Mouse (Mus musculus): Measurements from ENCODE around the gene Grm1. TPM values are rescaled to one million over a fixed set of nuclear protein-coding genes. Genes with fewer than 3 reads are reported as not detected.
A peak's percentile ranks its signal among the peaks of the same experiment; 100 is the strongest.

Grm1 gene
- 0.09 and 0.12 TPM in 2 replicates for polyA plus RNA-seq (2016; fragmentation: Nextera tagmentation; extraction: Ambion mirVana)

GRCm38 (mm10) chr10:11081611-11082398 is at the start of gene Grm1:
Gene Grm1 (minus strand): TSS chr10:11082356.
- 3% methylated on average over 26 of the region's 32 CpGs for WGBS
- H3K4me3 ChIP-seq: no peak within 1 kb of the TSS
- 0 out of 2 replicates have a peak, but pooled peaks have one; percentile 15 for ATAC-seq (ENCODE audit: insufficient number of reproducible peaks, low FRiP score)

GRCm38 (mm10) chr10:11121781-11122180 is 39.6 kb upstream of the Grm1 start:
- Histone ChIP-seq H3K4me1 (replicated peaks) (no peaks in the 10 kb centered on the region), H3K4me2 (no peak overlapping the region), H3K9ac (no peak overlapping the region), H3K27me3 (replicated peaks) (no peaks in the 10 kb centered on the region), H3K4me3 (no peak overlapping the region), H3K36me3 (no peaks in the 10 kb centered on the region), H3K9me3 (replicated peaks) (no peaks in the 10 kb centered on the region), H3K27ac (ENCODE audit: poor library complexity, severe bottlenecking) (no peak overlapping the region)
- WGBS: 81% methylated on average over 2 of the region's 2 CpGs
- ATAC-seq (ENCODE audit: insufficient number of reproducible peaks, low FRiP score): no peak

More at GRCm38 (mm10) chr10:11081611-11082398, at the start of gene Grm1:
- Histone ChIP-seq H3K4me1 (replicated peaks) (no peaks in the 10 kb centered on the region), H3K9ac (no peak within 1 kb of the TSS), H3K27me3 (replicated peaks) (peaks cover 42% of the 10 kb centered on the region), H3K36me3 (no peaks in the 10 kb centered on the region), H3K9me3 (replicated peaks) (no peaks in the 10 kb centered on the region), H3K27ac (ENCODE audit: poor library complexity, severe bottlenecking) (no peak within 1 kb of the TSS), H3K4me2 (peak within 1 kb of the TSS; percentile 53)

- Histone ChIP-seq H3K27me3 (replicated peaks) (no peaks in the 10 kb centered on the region), H3K4me1 (replicated peaks) (no peaks in the 10 kb centered on the region), H3K27ac (ENCODE audit: poor library complexity, severe bottlenecking) (no peak overlapping the region), H3K4me3 (no peak overlapping the region), H3K9me3 (replicated peaks) (no peaks in the 10 kb centered on the region), H3K9ac (no peak overlapping the region), H3K36me3 (no peaks in the 10 kb centered on the region), H3K4me2 (no peak overlapping the region)
- ATAC-seq (ENCODE audit: insufficient number of reproducible peaks, low FRiP score): no peak
- WGBS: 76% methylated on average over 4 of the region's 4 CpGs
Measured at GRCm38 (mm10) chr10:11098475-11099044, 16.4 kb upstream of the Grm1 start.

DNA sequence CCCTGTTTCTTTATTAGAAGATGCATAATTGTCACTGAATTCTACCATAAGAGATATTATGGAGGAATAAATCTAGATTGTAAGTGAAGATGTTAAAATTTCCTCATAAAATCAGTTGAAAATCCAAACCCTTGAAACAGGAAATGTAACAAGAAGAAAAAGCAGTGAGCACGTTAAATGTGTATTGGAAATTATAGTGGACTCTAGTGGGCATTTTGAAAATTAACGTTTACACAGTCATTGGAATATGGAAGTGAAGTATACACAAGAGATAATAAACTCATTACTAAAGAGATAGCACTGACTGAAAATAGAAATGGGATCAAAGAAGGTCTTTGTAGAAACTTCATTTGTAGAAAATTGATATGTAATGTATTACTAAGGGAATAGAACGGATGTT is 4.2 kb upstream of the Grm1 start:
- no peaks in the 10 kb centered on the region for H3K36me3 ChIP-seq
- no peak overlapping the region for H3K4me2 ChIP-seq
- H3K9ac ChIP-seq: no peak overlapping the region
- no peaks in the 10 kb centered on the region for H3K9me3 ChIP-seq (replicated peaks)
- no peak for ATAC-seq (ENCODE audit: insufficient number of reproducible peaks, low FRiP score)
- H3K4me1 ChIP-seq (replicated peaks): no peaks in the 10 kb centered on the region
- WGBS: 73% methylated on average over 3 of the region's 3 CpGs
- H3K27ac ChIP-seq (ENCODE audit: poor library complexity, severe bottlenecking): no peak overlapping the region
- no peak overlapping the region for H3K4me3 ChIP-seq
- peaks cover 15% of the 10 kb centered on the region for H3K27me3 ChIP-seq (replicated peaks)

DNA sequence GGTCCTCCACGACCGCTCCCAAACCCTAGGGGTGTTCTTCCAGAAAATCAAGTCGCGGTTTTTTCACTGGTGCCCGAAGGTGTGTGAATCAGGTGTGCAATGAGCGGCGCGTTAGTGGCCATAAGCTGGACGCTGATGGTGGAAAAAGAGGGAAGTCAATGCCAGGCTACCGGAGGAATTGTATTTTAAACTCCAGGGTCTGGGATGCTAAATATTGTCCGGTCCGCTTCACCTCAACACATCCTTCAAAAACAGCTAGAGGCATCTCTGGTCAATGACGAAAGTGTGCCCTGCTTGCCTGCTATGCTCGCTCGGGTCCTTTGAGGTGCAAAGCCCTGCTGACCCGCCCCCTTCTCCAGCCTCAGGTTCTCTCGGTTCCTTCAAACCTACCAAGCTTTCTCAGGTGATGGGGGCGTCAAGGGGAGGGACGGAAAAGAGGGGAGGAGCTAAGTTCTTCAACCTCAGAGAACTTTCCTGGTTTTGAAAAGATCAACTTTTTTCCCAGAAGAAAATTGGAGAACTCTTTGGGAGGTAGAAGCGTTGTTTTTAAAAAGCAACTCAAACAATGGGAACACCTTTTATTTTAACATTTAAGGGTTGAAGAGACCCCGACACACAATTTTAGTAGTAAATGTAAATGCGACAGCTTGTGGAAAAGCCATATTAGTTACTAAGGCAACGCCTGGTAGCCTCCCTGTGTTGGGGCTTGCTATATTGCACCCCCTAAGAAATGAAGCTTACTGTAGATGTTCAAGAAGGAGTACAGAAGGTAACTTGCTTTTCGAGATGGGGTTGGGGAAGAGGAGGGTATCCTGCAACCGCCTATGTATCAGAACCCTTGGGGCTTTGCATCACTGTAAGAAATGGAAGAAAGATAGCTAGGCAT is 1.2 kb downstream of the Grm1 start:
- peaks cover 42% of the 10 kb centered on the region for H3K27me3 ChIP-seq (replicated peaks)
- no peaks in the 10 kb centered on the region for H3K9me3 ChIP-seq (replicated peaks)
- H3K36me3 ChIP-seq: no peaks in the 10 kb centered on the region
- 10% methylated on average over 25 of the region's 25 CpGs for WGBS
- H3K27ac ChIP-seq (ENCODE audit: poor library complexity, severe bottlenecking): no peak overlapping the region
- no peaks in the 10 kb centered on the region for H3K4me1 ChIP-seq (replicated peaks)
- no peak overlapping the region for H3K9ac ChIP-seq
- H3K4me2 ChIP-seq: no peak overlapping the region
- ATAC-seq (ENCODE audit: insufficient number of reproducible peaks, low FRiP score): no peak
- H3K4me3 ChIP-seq: no peak overlapping the region

GRCm38 (mm10) chr10:11080013-11080724 is 2.0 kb downstream of the Grm1 start:
- no peak overlapping the region for H3K9ac ChIP-seq
- 15% methylated on average over 33 of the region's 33 CpGs for WGBS
- no peak overlapping the region for H3K27ac ChIP-seq (ENCODE audit: poor library complexity, severe bottlenecking)
- no peak overlapping the region for H3K4me3 ChIP-seq
- peaks cover 42% of the 10 kb centered on the region for H3K27me3 ChIP-seq (replicated peaks)
- H3K9me3 ChIP-seq (replicated peaks): no peaks in the 10 kb centered on the region
- no peak overlapping the region for H3K4me2 ChIP-seq
- no peaks in the 10 kb centered on the region for H3K36me3 ChIP-seq
- no peak for ATAC-seq (ENCODE audit: insufficient number of reproducible peaks, low FRiP score)
- H3K4me1 ChIP-seq (replicated peaks): no peaks in the 10 kb centered on the region

DNA sequence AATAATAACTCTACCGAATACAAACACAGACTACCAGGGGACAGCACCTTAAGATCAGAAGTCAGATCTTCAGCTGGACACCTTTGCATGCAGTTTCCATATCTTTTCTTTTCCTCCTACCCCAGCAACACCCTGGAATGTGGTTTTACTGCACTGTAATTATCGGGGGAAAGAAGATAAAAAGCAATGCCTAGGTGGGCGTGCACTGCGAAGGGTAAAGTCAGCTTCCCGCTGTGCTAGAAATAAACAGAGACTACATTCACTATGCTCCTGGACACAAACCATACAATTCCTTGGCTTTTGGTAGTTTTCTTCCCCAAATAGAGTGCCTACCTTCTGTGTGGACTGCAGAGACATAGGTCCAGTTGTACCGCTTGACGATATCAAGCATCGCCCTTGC is 2.6 kb downstream of the Grm1 start:
- Histone ChIP-seq H3K9me3 (replicated peaks) (no peaks in the 10 kb centered on the region), H3K4me1 (replicated peaks) (no peaks in the 10 kb centered on the region), H3K27me3 (replicated peaks) (peaks cover 42% of the 10 kb centered on the region), H3K9ac (no peak overlapping the region), H3K27ac (ENCODE audit: poor library complexity, severe bottlenecking) (no peak overlapping the region), H3K36me3 (no peaks in the 10 kb centered on the region), H3K4me2 (no peak overlapping the region), H3K4me3 (no peak overlapping the region)
- no peak for ATAC-seq (ENCODE audit: insufficient number of reproducible peaks, low FRiP score)
- 79% methylated on average over 8 of the region's 8 CpGs for WGBS

DNA sequence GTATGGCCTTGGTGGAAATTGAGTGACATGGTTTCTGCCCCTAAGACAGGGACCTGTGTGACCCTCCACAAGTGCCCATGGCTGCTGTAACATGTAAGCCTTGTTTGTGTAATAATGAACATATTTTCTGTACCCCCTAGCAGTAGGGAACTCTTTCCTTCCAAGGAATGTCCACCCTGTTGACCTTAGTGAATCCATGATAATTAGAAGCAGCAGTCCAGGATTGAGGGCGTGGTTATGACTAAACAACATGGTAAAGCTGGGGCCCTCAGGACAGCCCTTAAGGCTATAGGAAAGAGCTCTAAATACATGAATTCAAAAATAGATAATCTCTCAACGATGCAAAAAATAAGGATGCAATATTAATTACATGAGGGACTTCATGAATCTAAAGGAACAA is 17.0 kb downstream of the Grm1 start:
- Histone ChIP-seq H3K36me3 (no peaks in the 10 kb centered on the region), H3K4me3 (no peak overlapping the region), H3K27me3 (replicated peaks) (no peaks in the 10 kb centered on the region), H3K4me2 (no peak overlapping the region), H3K4me1 (replicated peaks) (no peaks in the 10 kb centered on the region), H3K27ac (ENCODE audit: poor library complexity, severe bottlenecking) (no peak overlapping the region), H3K9me3 (replicated peaks) (no peaks in the 10 kb centered on the region), H3K9ac (no peak overlapping the region)
- ATAC-seq (ENCODE audit: insufficient number of reproducible peaks, low FRiP score): no peak
- WGBS: 75% methylated on average over 2 of the region's 2 CpGs

DNA sequence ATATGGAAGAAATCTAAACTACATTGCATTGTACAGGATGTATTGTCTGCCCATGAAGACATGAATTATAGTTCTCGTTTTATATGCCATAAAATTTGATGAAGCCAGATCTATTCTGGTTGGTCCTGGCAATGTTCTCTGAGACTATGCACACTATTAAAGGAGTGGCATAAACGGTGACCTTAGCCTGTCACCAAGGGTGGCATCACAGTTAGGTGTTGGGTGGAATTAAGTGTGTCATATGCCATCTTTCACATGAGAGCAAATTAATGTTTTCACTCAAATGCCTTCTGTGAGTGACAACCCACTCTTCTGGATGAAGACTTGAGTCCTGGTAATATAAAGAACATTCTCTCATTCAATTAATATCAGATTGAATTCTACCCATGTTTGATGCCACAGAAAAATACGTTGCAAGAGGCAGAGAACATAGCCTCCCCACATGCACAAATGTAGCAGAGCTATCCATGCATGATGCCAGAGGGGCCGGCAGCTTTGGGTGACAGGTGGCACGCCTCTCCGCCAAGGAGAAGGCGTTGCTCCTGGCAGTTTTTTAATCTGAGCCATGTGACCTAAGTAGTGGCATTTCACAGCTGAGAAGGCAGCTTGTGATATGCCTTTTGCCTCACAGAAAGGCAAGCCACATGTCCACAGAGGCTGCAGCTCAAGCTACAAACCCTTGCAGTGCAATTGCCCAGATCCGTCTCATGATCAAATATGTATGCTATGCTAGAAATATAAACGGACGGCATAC is 20.7 kb downstream of the Grm1 start:
- Histone ChIP-seq H3K9ac (no peak overlapping the region), H3K9me3 (replicated peaks) (no peaks in the 10 kb centered on the region), H3K4me2 (no peak overlapping the region), H3K4me1 (replicated peaks) (no peaks in the 10 kb centered on the region), H3K27ac (ENCODE audit: poor library complexity, severe bottlenecking) (no peak overlapping the region), H3K27me3 (replicated peaks) (no peaks in the 10 kb centered on the region), H3K4me3 (no peak overlapping the region), H3K36me3 (no peaks in the 10 kb centered on the region)
- no peak for ATAC-seq (ENCODE audit: insufficient number of reproducible peaks, low FRiP score)
- 70% methylated on average over 10 of the region's 10 CpGs for WGBS

DNA sequence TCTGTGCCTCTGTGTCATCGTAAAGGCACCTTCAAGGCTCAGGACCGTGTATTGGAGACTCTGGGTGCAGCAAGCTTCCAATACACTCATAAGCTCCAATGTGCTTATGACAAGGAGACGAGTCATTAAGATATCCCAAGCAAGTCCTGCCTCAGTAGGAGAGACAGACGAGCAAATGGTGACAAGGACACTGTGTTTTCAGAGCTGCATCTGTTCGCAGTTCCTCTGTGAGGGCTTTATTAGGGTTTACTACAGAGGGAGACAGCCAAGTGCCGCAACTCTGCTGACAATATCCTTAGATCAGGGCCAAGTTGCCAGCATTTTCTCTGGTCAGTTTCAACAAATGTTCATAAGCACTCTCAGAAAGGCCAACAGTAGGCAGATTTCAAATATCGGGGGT is 32.8 kb downstream of the Grm1 start:
- no peak overlapping the region for H3K4me3 ChIP-seq
- ATAC-seq (ENCODE audit: insufficient number of reproducible peaks, low FRiP score): no peak
- WGBS: 68% methylated on average over 7 of the region's 7 CpGs
- no peak overlapping the region for H3K9ac ChIP-seq
- no peaks in the 10 kb centered on the region for H3K4me1 ChIP-seq (replicated peaks)
- H3K9me3 ChIP-seq (replicated peaks): no peaks in the 10 kb centered on the region
- H3K27me3 ChIP-seq (replicated peaks): no peaks in the 10 kb centered on the region
- no peak overlapping the region for H3K27ac ChIP-seq (ENCODE audit: poor library complexity, severe bottlenecking)
- no peaks in the 10 kb centered on the region for H3K36me3 ChIP-seq
- no peak overlapping the region for H3K4me2 ChIP-seq
